Mouse (Mus musculus) liver, embryonic 18 days (tissue): ENCODE data around the gene 1110059G10Rik. TPM values are rescaled to one million over a fixed set of nuclear protein-coding genes. Genes with fewer than 3 reads are reported as not detected.

Source experiments
- polyA plus RNA-seq: library from polyadenylated mRNA; depleted of rRNA; stranded (reverse); fragments of >200 nt; gene quantifications from 2 replicates; pipeline ENCODE4 v1.2.3, GENCODE M21; 2012; rRNA removed

1110059G10Rik gene
- 7.7 and 8.6 TPM in 2 replicates for polyA plus RNA-seq

DNA sequence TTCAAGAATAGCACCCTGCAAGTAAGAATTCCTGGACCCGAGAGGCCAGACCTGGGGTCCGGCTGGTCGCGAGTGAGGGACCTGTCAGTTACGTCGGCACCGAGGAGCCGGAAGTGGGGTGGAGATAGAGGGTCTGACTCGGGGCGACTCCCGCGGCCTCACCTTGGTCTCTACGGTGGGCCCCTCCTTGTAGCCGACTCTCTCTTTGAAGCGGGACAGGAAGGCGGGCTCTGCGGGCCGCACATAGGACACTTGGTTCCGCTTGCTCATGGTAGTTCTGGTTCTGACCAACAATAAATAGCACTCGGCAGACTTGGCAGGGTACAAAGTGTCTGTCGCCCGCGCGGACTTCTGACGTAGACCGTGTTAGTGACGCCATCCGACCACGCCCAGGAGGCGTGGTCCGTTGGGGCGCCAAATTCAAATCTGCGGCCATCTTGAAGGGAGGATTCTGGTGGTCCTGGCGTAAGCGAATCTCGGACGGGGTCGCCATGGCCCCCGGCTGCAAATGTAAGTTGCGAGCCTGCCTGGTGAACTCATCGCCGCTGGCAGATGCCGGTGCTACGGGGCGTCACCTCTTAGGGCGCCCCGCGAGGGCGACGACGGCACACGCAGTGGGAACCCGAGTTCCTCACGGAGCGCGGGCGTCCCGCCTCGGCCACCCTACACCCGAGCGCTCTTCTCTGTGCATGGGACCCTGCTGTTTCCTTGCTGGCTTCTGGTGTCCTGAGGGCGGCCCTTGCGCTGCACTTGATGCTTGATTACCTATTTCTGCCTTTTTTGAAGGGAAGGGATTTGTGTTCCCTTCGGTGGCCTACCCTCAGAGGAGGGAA lies at the start of gene 1110059G10Rik, which contains the start of gene Kif15:
Gene 1110059G10Rik, minus strand, starts transcription at position 358 of the 833 bp plus-strand sequence.
Gene Kif15, plus strand, starts transcription at position 404 of the 833 bp plus-strand sequence.

GRCm38 (mm10) chr9:122922936-122923381 lies 27.8 kb downstream of the 1110059G10Rik start, which contains the start of gene Zfp105:
Gene Zfp105, plus strand, starts transcription at chr9:122923072.

Other genes with a start within 250 kb of the 1110059G10Rik start
- not detected in 2 replicates for gene Topaz1, start 203.7 kb downstream of the 1110059G10Rik start, polyA plus RNA-seq
- gene Tcaim, start 145.5 kb downstream of the 1110059G10Rik start, polyA plus RNA-seq, result 2.2 and 2.3 TPM in 2 replicates
- gene Gm35549, start 107.0 kb downstream of the 1110059G10Rik start, polyA plus RNA-seq, result not detected in 2 replicates
- 20.0 and 20.1 TPM in 2 replicates for gene Zfp445, start 85.0 kb downstream of the 1110059G10Rik start, polyA plus RNA-seq
- 2.5 and 2.7 TPM in 2 replicates for gene Zkscan7, start 65.3 kb downstream of the 1110059G10Rik start, polyA plus RNA-seq
- 1.3 and 1.4 TPM in 2 replicates for gene Zfp105, start 27.9 kb downstream of the 1110059G10Rik start, polyA plus RNA-seq
- 19.3 and 22.8 TPM in 2 replicates for gene Kif15, start within 50 bp of the 1110059G10Rik start, polyA plus RNA-seq
- 5.1 and 5.4 TPM in 2 replicates for gene Tmem42, start 70.3 kb upstream of the 1110059G10Rik start, polyA plus RNA-seq
- gene Tgm4, start 83.7 kb upstream of the 1110059G10Rik start, polyA plus RNA-seq, result 0.08 and 0.09 TPM in 2 replicates
- gene Zdhhc3, start 162.2 kb upstream of the 1110059G10Rik start, polyA plus RNA-seq, result 15.3 and 15.9 TPM in 2 replicates
- 50.7 and 56.5 TPM in 2 replicates for gene Exosc7, start 162.2 kb upstream of the 1110059G10Rik start, polyA plus RNA-seq
- gene Clec3b, start 199.9 kb upstream of the 1110059G10Rik start, polyA plus RNA-seq, result 0.55 and 0.70 TPM in 2 replicates